Mouse (Mus musculus): ENCODE measurements around the gene Tpst1.
"Not testable (repeated sequence)": the region's sequence is repeated elsewhere in the genome, so short reads cannot be mapped to it uniquely, and the experiment has no call there.

Tpst1 gene

GRCm38 (mm10) chr5:130073026-130073425, at the start of gene Tpst1:
Gene Tpst1 (plus strand): TSS chr5:130073326.
- no peak for DNase-seq (ENCODE audit: low read depth, low spot score)

GRCm38 (mm10) chr5:130023767-130024539, 49.2 kb upstream of the Tpst1 start:
- peak; percentile 59 for DNase-seq (ENCODE audit: low read depth, low spot score)

DNA sequence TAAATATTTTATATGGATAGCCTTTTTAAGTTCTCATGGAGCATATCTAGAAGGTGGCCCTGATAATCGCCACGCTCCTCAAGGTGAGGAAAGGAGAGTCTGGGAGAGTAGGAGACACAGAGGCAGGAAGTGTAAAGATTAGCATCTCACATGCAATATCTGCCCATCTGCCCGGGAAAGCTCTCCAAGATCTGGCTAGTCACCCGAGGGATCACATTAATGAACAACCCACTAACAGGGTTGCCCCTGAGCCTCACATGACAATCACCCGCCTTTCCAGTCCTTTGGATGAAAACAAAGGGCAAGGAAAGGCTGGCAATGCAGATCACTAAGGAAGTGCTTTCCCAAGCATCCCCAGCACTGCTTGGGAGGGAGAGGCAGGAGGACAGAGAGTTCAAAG, 46.0 kb upstream of the Tpst1 start:
- no peak for DNase-seq (ENCODE audit: low read depth, low spot score)

DNA sequence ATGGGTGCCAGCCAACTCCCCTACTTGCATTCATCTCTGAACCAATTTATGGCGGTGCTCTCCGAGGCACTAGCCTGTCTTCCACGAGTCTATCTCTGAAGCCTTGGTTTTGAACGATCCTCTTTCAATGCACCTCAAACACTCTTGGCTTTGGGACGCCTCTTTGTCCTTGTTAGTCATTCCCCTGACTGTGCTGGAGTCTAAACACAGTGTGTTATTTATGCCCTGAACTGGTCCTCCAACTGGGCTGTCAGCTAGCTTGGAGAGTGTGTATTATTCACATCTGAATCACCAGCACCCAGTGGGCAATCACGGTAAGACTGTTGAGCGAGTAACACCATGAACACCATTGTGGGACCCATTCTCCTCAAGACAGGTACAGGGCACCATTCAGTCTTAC, 45.4 kb upstream of the Tpst1 start:
- no peak for DNase-seq (ENCODE audit: low read depth, low spot score)

- DNase-seq (ENCODE audit: low read depth, low spot score), result peak; percentile 74
Measured at GRCm38 (mm10) chr5:130029142-130029897, 43.8 kb upstream of the Tpst1 start, which contains the start of the genes Asl and Crcp. Gene Asl (minus strand): TSS chr5:130029247. Gene Crcp (plus strand): TSS chr5:130029290.

- DNase-seq (ENCODE audit: low read depth, low spot score), result no peak
Measured at GRCm38 (mm10) chr5:130031410-130032390, 41.4 kb upstream of the Tpst1 start.

DNA sequence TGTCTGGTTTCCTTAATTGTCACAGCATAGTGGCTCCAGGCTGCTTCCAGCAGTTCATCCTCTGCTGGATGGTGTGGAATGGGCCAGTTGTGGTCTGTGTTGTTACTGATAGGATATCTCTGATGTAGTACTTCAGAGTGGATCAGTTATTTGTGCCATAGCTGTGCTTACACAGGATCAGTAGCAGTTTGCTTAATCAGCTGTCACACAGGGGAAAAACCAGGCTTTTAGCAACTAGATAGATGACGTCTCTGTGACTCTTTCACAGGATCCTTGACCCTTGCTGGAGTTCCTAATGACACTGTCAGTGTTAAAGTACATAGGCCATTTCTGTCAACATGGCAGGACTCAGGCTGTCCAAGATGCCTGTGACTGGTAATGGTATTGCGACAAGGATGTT, 39.3 kb upstream of the Tpst1 start:
- no peak for DNase-seq (ENCODE audit: low read depth, low spot score)

GRCm38 (mm10) chr5:130036300-130036699, 36.8 kb upstream of the Tpst1 start:
- DNase-seq (ENCODE audit: low read depth, low spot score), result not testable (repeated sequence)

GRCm38 (mm10) chr5:130037752-130038455, 35.2 kb upstream of the Tpst1 start:
- DNase-seq (ENCODE audit: low read depth, low spot score), result no peak

GRCm38 (mm10) chr5:130040797-130041196, 32.3 kb upstream of the Tpst1 start:
- DNase-seq (ENCODE audit: low read depth, low spot score), result no peak

DNA sequence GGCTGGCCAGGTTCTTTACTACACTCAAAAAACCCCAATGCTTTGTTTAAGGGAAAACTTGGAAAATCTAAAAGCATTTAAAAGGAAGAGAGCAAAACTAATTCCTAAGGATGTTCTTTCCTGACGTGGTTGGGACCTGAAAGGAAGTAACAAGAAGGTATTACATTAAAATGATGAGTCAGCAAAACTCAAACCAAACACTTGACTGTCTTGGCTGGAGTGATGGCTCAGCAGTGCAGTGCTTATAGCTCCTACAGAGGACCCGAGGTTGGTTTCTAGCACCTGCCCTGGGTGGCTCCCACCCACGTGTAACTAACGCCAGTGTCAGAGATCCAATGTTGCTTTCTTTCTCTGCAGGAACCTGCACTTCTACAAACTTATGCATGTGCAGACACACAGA, 31.9 kb upstream of the Tpst1 start:
- DNase-seq (ENCODE audit: low read depth, low spot score), result no peak

GRCm38 (mm10) chr5:130043741-130044140, 29.4 kb upstream of the Tpst1 start:
- no peak for DNase-seq (ENCODE audit: low read depth, low spot score)

DNA sequence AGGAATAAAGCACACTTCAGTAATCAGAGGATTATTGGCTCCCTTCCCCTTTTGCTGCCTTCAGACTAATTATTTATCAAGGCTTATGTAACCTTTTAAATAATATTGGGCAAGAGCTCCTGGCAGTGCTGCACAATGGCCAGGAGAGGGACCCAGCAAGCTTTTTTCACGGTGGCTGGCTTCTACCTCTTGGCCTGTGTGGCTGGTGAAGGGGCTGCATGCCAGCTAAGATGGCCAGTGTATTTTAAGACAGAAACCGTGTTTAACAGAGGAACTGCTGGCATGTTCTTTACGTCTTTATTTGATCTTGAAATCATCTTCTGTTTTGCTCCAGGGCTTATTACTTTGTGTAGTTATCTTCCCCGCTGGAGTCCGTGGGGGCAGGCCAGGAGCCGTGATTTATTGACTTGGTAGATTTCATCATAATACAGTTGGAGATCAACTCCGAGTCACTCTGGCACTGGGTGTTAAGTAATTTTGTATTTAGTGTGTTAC, 28.9 kb upstream of the Tpst1 start:
- no peak for DNase-seq (ENCODE audit: low read depth, low spot score)

DNA sequence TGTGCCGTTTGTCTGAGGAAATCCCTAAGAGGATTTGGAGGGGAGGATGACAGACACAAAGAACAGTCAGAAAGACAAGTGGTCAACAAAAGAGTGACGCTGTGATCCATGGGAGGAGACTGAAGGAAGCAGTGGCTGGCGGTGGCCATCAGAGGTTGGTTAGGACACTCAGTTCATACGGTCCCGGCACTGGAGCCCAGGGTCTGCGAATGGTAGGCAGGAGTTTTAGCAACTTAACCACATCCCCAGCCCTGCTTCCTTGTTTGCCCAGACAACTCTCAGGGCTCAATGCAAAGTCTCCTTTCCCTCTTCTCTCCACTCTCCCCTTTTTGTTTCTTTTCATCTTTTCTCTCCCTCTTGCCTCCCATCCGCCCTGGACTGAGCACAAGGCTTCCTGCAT, 27.0 kb upstream of the Tpst1 start:
- no peak for DNase-seq (ENCODE audit: low read depth, low spot score)

- no peak for DNase-seq (ENCODE audit: low read depth, low spot score)
Measured at GRCm38 (mm10) chr5:130046589-130046988, 26.5 kb upstream of the Tpst1 start.

GRCm38 (mm10) chr5:130047013-130047412, 26.1 kb upstream of the Tpst1 start:
- no peak for DNase-seq (ENCODE audit: low read depth, low spot score)

DNA sequence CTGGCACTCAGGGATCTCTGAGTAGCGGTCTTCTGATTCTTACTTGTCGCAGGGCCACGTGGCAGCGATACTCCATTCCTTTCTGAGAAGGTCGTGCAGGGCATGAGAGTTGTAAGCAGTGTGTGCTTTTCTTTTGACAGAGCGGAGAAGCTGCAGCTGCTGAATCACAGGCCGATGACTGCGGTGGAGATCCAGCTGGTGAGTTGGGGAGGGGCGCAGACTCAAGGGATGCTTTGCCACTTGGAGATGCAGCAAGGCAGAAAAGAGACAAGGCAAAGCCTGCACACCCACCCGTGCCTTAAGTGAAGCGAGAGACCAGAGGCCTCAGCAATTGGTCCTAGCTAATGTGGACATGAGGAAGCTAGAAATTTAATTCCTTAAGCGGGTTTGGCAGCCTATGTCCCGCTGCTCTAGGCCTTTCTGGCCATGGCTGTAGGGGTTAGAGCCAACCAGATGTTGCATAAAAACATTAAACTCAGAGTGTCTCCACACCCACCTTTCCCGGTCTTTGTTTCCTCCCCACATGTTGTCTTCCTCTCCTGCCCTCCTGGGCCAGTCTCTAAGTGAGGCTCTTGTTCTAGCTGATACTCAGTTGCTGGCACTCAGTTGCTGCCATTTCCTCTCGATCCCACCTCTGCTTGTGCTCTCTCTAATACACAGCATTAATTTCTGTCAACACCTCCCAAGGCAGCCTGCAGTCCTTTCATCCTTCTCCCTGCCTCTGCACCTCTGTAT, 24.2 kb upstream of the Tpst1 start:
- no peak for DNase-seq (ENCODE audit: low read depth, low spot score)

DNA sequence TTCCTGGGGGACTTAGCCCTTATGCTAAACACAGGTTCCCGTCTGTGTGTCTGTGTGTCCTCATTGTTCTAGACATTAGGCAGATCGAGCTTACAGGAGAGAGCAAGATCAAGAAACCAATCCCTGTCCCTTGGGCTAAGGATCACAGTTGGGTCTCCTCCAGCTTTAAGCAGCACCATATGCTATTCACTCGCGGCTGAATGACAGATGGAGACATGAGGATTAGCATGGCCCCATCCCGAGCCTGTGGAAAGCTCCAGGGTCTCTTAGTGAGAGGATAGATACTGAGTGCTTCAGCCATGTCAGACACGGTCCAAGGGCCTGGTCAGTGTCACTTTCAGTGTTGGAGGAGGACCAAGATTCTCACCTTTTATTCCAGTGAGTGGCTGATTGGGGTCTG, 22.7 kb upstream of the Tpst1 start:
- no peak for DNase-seq (ENCODE audit: low read depth, low spot score)

DNA sequence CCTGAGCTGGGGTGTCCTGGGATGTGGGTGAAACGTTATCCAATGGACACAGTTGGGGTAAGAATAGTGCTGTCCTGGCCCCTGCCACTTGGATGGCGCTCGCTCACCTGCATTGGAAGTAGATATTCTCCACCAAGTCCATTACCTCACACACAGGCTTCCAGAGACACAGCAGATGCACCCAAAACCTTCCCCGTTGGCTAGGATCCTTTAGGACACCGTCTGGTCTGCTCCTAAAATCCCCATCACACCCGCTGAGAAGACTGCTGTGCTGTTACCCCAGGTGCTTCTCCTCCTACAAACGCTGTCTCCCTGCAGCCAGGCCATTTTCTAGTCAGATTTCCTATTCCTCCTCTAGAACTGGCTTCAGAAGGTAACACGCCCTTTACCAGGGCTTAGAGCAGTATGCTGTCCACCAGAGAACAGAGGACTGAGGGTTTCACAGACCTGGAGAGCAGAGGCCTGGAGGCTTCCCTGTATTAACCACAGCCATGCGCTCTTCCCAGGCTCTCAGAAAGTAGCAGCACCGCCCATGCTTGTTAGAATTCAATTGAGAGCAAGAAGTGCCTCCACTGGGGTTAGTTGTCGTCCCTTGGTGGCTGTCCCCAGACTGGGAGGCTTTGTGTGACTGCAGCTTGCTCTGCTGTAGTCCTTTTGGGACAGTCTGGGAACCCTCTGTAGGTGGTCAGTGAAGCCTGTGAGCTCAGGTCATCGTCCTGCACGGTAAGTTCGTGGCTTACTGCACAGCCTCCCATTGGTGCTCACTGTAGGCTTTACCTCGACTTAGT, 21.9 kb upstream of the Tpst1 start:
- DNase-seq (ENCODE audit: low read depth, low spot score), result no peak
